Comparison of ENCODE assay signal across 8 mouse cellular contexts in the genomic region with DNA sequence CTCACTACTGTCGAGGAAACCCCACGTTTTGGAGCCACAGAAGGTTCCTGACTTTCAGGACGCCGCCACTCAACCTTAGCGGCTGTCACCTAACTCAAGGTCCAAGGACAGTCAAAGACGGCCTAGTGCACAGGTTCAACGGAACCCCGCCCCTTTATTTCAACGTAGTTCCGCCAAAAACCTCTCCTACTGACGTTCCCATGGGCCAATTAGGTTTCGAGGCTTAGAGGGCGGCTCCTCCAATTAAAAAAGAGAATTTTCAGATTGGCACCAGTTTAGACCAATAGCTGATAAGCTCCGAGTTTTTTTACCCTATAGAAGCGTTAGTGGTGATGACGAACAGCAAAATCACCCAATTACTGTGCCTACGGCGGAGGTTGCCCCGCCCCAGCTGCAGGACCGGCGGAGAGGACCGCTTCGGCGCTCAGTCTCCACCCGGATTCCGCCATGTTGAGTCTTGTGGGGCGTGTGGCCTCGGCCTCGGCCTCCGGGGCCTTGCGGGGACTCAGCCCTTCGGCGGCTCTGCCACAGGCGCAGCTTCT. TPM values are rescaled to one million over a fixed set of nuclear protein-coding genes. Genes with fewer than 3 reads are reported as not detected.
DNase-seq lines count a peak whose midpoint lies in the region; ATAC-seq lines count a peak whose summit lies in the region.

Gene Atp5b, plus strand, starts transcription at position 394 of the 542 bp plus-strand sequence.

- peak within 1 kb of the TSS; percentile 85 for H3K4me3 ChIP-seq in hindbrain, embryonic 14.5 days (replicated peaks; ENCODE audit: low read length)

- DNase-seq in R1 (ENCODE audit: low read depth, low spot score): peak; percentile 100
- DNase-seq in cerebellum, postnatal 25 days: peak; percentile 98
- DNase-seq in frontal cortex, postnatal 25 days (ENCODE audit: low spot score in 2 of 2): peak; percentile 96 to 98
- peak; percentile 100 for DNase-seq in hindbrain, embryonic 14.5 days (ENCODE audit: low spot score)
- DNase-seq in layer of hippocampus, postnatal 36 days: peak; percentile 96 to 97
- peak; percentile 100 for DNase-seq in lung, postnatal 36 days
- DNase-seq in retina, postnatal 1 day: peak; percentile 100
- peak; percentile 87 to 96 for DNase-seq in urinary bladder, adult 18-20 months (ENCODE audit: low spot score in 2 of 2)

- peak; percentile 99 for ATAC-seq in hindbrain, embryonic 14.5 days (ENCODE audit: low FRiP score)

- peaks cover 15% of the 10 kb centered on the region for H3K4me1 ChIP-seq in hindbrain, embryonic 14.5 days (replicated peaks; ENCODE audit: control insufficient read depth, insufficient read depth, low read length)

- peaks cover 36% of the 10 kb centered on the region for H3K36me3 ChIP-seq in hindbrain, embryonic 14.5 days (replicated peaks; ENCODE audit: control insufficient read depth, insufficient read depth)

- peak within 1 kb of the TSS; percentile 99 for H3K4me2 ChIP-seq in hindbrain, embryonic 14.5 days (replicated peaks)

- under 1% methylated on average over 34 of the region's 34 CpGs for WGBS in hindbrain, embryonic 14.5 days

- peak within 1 kb of the TSS; percentile 93 for H3K27ac ChIP-seq in hindbrain, embryonic 14.5 days

- H3K27me3 ChIP-seq in hindbrain, embryonic 14.5 days (ENCODE audit: control insufficient read depth, insufficient read depth, low read length): no peaks in the 10 kb centered on the region

- H3K9me3 ChIP-seq in hindbrain, embryonic 14.5 days (ENCODE audit: control insufficient read depth, low read length): no peaks in the 10 kb centered on the region

- H3K9ac ChIP-seq in hindbrain, embryonic 14.5 days: peak within 1 kb of the TSS; percentile 96

RNA-seq across cellular contexts. Expression of gene Atp5b, which starts in this region (rescaled TPM):
- polyA plus RNA-seq in hindbrain, embryonic 14.5 days (2014; fragmentation: Nextera tagmentation; extraction: Ambion mirVana): 2,242 and 2,471 TPM in 2 replicates
- 1,000 to 10,000 TPM; 1,628 to 1,744 TPM for total RNA-seq in layer of hippocampus, postnatal 36 days (2021)

Comparison
In these comparisons a context has a peak if more than half of its experiments do, and no peak if none do; other contexts are left out.
1. Peak in every context shown above with its lines: DNase-seq, ATAC-seq, H3K4me3 ChIP-seq and H3K27ac ChIP-seq.